Mouse (Mus musculus): ENCODE results near the gene 4933405O20Rik.

4933405O20Rik gene

DNA sequence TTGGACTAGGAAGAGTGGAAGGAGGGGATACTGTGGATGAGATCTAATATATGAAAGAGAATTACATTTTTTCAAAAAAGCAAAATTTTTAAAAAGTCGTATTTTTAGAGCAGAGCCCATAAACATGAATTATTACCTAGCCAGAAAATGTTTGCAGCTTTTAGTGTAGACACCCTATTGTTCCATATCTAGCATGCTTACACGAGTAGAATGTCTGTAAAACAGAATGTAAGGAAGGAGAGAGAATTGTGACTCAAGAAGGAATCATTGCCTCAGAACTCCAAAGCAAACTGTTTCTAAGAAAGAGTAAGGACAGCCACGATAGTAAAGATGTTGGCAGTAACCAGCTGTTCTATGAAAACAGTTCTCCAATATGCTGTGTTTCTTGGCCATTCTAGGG, at the start of gene 4933405O20Rik:
Gene 4933405O20Rik (plus strand): TSS at position 301 of the 400 bp plus-strand sequence.
- DNase-seq: no peak

DNA sequence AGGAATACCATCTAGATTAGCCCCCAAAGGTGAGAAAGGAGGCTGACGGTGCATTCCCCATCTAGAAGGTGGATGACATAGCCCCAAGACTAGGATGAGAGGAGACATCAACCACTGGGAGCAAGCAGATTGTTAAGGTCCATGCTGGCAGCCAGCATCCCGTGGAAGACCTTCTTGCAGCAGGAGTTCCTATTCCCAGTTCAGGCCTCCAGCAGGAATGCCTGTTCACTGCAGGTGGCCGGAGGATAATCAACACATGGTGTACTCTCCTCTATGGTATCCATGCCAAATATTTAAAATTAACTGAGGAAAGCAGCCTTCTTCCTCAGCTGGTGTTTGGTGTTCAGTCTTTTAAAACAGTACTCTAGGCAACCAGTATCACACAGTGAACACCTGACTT, 49.4 kb upstream of the 4933405O20Rik start:
- DNase-seq: no peak

DNA sequence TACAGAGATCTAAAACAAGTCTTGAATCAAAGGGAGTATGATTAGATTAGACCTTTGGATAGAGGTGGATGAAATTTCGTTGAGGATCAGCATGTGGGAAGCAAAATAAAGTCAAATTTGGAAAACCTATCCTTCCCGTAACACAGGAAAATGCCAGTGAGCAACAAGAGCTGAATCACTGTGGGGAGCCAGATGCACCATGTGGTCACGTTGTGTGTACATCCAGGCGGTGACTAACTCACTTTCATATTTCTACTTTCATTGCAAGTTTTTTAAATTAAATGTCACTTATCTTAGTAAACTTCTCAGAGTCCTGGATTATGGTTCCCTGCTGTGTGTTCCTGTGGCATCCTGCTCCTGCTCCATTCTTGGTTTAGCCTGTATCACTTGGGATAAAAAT, 47.6 kb upstream of the 4933405O20Rik start:
- DNase-seq: no peak

DNA sequence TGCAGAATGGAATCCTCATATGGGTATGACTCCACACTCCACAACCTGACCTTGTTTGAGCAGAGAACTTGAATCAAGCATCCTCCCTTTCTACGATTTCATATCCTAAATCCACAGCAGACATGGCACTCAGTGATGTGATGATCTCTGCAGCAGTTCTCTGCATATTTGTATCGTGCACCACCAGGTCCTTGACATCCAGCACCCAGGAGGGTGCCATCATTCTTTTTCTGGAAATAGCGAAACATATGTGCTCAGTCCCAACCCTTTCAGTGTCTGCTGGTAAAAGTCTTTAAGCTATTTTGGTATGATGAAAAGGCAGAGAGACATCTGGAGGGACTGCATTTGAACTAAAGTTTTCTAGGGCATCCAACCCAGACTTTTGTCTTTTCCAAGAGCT, 36.3 kb upstream of the 4933405O20Rik start:
- DNase-seq: no peak

DNA sequence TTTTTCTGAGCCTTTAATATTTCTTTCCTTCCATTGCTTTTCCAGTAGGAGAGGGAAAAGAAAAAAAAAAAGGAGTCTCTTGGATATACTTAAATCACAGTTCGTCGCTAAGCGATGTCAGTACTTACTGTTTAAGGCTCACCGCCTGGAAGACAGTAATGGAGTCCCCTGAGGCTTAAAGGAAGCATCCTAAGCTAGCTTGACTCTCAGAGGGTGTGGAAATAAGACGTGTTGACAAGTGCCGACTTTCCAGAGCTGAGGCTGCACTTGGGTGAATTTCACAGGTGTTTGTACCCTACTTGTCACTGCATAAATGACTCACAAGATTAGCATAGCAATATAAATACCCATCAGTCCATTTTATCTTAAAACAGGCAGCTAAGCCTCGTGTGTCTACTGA, 25.1 kb upstream of the 4933405O20Rik start:
- no peak for DNase-seq

DNA sequence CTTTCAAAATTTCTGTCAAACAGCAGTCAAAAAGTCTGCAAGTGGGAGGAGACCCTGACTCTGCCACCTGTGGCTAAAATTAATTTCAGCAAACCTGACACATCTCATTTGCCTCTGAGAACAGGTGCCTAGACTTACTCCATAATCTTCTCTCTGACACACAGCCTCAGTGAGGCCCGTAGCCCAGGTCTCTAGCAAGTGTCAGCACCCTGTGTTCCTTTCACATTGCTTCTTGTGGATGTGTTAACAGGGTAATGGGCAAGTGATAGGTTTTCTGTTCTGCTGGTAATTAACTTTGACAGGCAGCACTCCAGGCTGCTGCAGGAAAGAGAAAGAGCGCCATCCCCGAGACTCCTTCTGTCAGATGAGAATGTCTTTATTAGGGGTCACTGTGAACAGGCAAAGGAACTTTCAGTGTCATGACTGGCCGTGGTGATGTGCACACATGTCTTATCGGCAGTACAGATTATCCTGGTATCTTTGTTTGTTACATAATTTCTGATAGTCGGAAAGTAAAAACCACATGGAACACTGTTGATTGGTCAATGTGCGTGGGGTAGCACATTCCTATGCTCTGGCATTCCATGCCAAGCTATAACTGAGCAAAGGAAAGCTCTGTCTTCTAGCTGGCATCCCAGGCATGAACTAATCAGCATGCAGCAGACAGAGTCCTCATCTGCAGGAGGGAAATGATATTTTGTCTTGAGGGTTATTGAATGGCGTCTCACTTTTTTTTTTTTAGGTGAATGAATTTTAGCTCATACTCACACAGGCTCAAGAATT, 10.2 kb upstream of the 4933405O20Rik start:
- no peak for DNase-seq

DNA sequence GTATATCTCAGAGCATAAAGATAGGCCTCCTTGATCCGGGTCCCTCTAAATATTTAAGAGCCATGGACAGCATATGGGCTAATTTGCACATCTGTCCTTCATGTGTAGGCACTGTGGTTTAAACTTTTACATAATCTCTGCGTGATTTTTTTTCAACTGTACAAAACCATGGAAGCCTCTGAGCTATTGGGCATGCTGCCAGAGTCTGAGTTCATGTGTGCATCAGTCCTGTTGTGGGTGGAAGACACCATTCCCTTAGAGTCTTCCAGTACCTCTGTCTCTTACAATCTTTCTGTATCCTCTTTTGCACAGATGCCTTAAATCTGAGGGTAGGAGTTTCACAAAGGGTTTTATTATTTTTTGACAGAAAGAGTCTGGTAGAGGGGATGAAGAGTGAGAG, 15.1 kb downstream of the 4933405O20Rik start:
- no peak for DNase-seq

DNA sequence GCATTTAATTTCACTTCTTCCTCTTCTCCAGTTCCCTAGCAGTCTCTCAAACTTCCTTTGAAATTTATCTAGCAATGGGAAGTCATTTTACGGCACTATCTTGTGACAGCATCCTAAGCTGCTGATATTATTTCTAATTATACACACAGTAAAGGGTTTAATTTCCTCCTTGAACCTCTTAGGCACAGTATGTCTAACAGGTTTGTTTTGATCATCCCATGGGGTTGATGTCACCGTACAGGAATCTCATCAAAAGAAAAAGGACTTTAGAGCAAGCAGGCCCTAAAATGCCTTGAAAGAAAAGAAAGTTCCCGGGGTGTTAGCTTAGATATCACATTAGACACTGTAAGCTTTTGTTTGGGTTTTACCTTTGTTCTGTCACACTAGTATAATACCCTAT, 30.2 kb downstream of the 4933405O20Rik start:
- no peak for DNase-seq

DNA sequence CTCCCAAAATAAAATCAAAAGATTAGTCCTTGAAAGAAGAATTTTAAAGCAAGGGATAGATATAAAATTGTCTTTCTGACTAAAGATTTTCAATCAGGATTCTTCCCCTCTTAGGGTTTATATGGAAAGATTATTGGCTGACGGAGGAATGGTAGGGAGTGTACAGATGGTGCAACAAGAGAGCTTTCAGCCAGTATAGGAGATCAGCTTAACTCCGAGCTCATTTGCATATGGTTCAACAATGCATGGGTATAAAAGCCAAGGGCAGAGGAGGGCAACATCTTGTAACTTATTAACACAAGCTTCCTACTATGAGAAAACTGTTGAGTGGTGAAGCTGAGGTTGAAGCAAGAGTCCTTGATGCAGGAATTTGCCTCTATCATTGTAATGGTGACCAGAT, 34.2 kb downstream of the 4933405O20Rik start:
- DNase-seq: no peak
